Mouse (Mus musculus): ENCODE data around the gene Tas1r3.

GRCm38 (mm10) chr4:155853421-155853820 lies 9.7 kb downstream of the Tas1r3 start:
- TF ChIP-seq EP300 (IDR thresholded peaks at IDR 0.05; ENCODE audit: low read depth) = no peak
- TF ChIP-seq CTCF (IDR thresholded peaks at IDR 0.05; ENCODE audit: low read depth) = no peak
